Comparison of ENCODE assay signal across 9 mouse cellular contexts in the genomic region with DNA sequence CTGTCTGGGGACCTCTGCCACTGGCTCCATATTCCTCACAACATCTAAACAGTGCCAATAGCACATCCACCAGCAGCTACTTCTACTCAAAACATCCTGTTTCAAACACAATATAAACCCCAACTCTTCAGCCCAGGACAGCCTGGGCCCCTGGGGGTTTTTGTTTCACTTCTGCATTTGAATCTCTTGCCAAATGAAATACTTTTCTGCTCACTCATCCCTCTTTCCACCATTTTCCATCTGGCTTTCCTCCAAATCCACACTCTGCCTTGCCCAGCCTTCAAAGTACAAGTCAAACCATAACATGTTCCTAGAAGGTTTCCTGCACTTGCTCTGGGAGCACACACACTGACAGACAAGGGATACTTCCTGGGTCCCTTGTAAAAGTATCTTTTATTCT. TPM values are rescaled to one million over a fixed set of nuclear protein-coding genes. Genes with fewer than 3 reads are reported as not detected.
DNase-seq lines count a peak whose midpoint lies in the region; ATAC-seq and TF ChIP-seq lines count a peak whose summit lies in the region.
"Had no signal": no experiment of that assay in that cellular context is flagged by ENCODE, and none has a peak within 500 bp of the region (broad histone marks: within the 10 kb centered on the region; RNA-seq: fewer than 3 reads in every experiment).

No protein-coding gene starts in this region.

- no peaks in the 10 kb centered on the region for H3K36me3 ChIP-seq in heart, embryonic 16.5 days (ENCODE audit: control insufficient read depth, insufficient read depth)
- no peaks in the 10 kb centered on the region for H3K36me3 ChIP-seq in myocyte (ENCODE audit: control insufficient read depth, insufficient read depth)
- peaks cover 5% of the 10 kb centered on the region; the same call in 1 of the 2 replicates for H3K36me3 ChIP-seq in midbrain, embryonic 13.5 days
- H3K36me3 ChIP-seq: forebrain, embryonic 12.5 days had no signal

- no peak overlapping the region for H3ac ChIP-seq in myocyte (ENCODE audit: control insufficient read depth, insufficient read length)

- H3K9ac ChIP-seq in heart, embryonic 16.5 days (ENCODE audit: low read length), result no peak overlapping the region
- no peak overlapping the region for H3K9ac ChIP-seq in midbrain, embryonic 13.5 days (replicated peaks)
- H3K9ac ChIP-seq: forebrain, embryonic 12.5 days had no signal

- intact Hi-C loops in heart, postnatal 25 days (cut with DNase I), result no loop called here

- H3K27ac ChIP-seq in heart, embryonic 16.5 days (ENCODE audit: low read length), result peak overlapping the region; percentile 53
- H3K27ac ChIP-seq in midbrain, embryonic 13.5 days, result no peak overlapping the region
- H3K27ac ChIP-seq in cerebellum, adult 2 months (ENCODE audit: insufficient read depth, low read length), result no peak overlapping the region
- H3K27ac ChIP-seq: forebrain, embryonic 12.5 days had no signal

- peak; percentile 93 for DNase-seq in heart, adult 11 months
- DNase-seq in heart, postnatal 25 days (ENCODE audit: low spot score), result no peak
- no peak for DNase-seq in cerebellum, adult 2 months

- H3K9me3 ChIP-seq in heart, embryonic 16.5 days (replicated peaks; ENCODE audit: control insufficient read depth, low read length), result no peaks in the 10 kb centered on the region
- no peaks in the 10 kb centered on the region for H3K9me3 ChIP-seq in midbrain, embryonic 13.5 days
- H3K9me3 ChIP-seq: forebrain, embryonic 12.5 days had no signal

- H3K4me1 ChIP-seq in heart, embryonic 16.5 days (ENCODE audit: control insufficient read depth, insufficient read depth, low read length), result peaks cover 5% of the 10 kb centered on the region; the same call in 1 of the 2 replicates
- peaks cover 7% of the 10 kb centered on the region for H3K4me1 ChIP-seq in midbrain, embryonic 13.5 days (replicated peaks)
- no peaks in the 10 kb centered on the region for H3K4me1 ChIP-seq in cerebellum, adult 2 months (ENCODE audit: control insufficient read depth, insufficient read depth, low read length)

- TF ChIP-seq CTCF in cerebellum, adult 2 months (IDR thresholded peaks at IDR 0.05; ENCODE audit: borderline replicate concordance, insufficient read depth, low read depth, low read length), result no peak

- no peak overlapping the region for H3K4me2 ChIP-seq in heart, embryonic 16.5 days (ENCODE audit: low read depth, low read length)
- peak overlapping the region; percentile 16 for H3K4me2 ChIP-seq in myocyte (ENCODE audit: low read depth)
- H3K4me2 ChIP-seq in midbrain, embryonic 13.5 days (replicated peaks), result no peak overlapping the region
- H3K4me2 ChIP-seq: forebrain, embryonic 12.5 days had no signal

- no peak overlapping the region for H3K4me3 ChIP-seq in heart, embryonic 16.5 days (ENCODE audit: low read length)
- no peak overlapping the region for H3K4me3 ChIP-seq in myocyte
- H3K4me3 ChIP-seq in midbrain, embryonic 13.5 days (replicated peaks), result no peak overlapping the region
- H3K4me3 ChIP-seq in cerebellum, adult 2 months (replicated peaks; ENCODE audit: insufficient read depth, low read depth, low read length), result no peak overlapping the region
- H3K4me3 ChIP-seq: forebrain, embryonic 12.5 days had no signal

- H3K27me3 ChIP-seq in heart, embryonic 16.5 days (ENCODE audit: control insufficient read depth, insufficient read depth, low read length), result no peaks in the 10 kb centered on the region
- H3K27me3 ChIP-seq in myocyte (ENCODE audit: control insufficient read depth, insufficient read depth, insufficient read length), result no peaks in the 10 kb centered on the region
- no peaks in the 10 kb centered on the region for H3K27me3 ChIP-seq in midbrain, embryonic 13.5 days
- no peaks in the 10 kb centered on the region for H3K27me3 ChIP-seq in cerebellum, adult 2 months (ENCODE audit: control insufficient read depth, insufficient read depth, low read length)
- H3K27me3 ChIP-seq: forebrain, embryonic 12.5 days had no signal

- ATAC-seq in CD4-positive, CD25-positive, alpha-beta regulatory T cell, adult 4 months, result peak; percentile 75
- no peak for ATAC-seq in heart, embryonic 16.5 days (replicated peaks; ENCODE audit: extremely low read depth, insufficient read depth, low FRiP score)
- no peak for ATAC-seq in frontal cortex, adult (ENCODE audit: low TSS enrichment)
- no peak for ATAC-seq in midbrain, embryonic 13.5 days

- H3K79me2 ChIP-seq in myocyte (ENCODE audit: control insufficient read depth, insufficient read depth), result no peaks in the 10 kb centered on the region

- TF ChIP-seq POLR2A in myocyte (IDR thresholded peaks at IDR 0.05; ENCODE audit: insufficient read length, low read depth), result no peak
- TF ChIP-seq POLR2A in cerebellum, adult 2 months (IDR thresholded peaks at IDR 0.05; ENCODE audit: borderline replicate concordance, insufficient read depth, low read length), result no peak

TF ChIP-seq in myocyte, 11 proteins besides CTCF, POLR2A, EP300 and RAD21:
- TF ChIP-seq REST (IDR thresholded peaks at IDR 0.05; ENCODE audit: insufficient read depth, insufficient read length), result no peak
- TF ChIP-seq POLR2AphosphoS2 (IDR thresholded peaks at IDR 0.05; ENCODE audit: insufficient read length, low read depth), result no peak
- TF ChIP-seq CEBPB (IDR thresholded peaks at IDR 0.05; ENCODE audit: insufficient read depth, poor library complexity, severe bottlenecking), result no peak

RNA-seq across cellular contexts. Expression of a gene that starts 21.2 kb away (rescaled TPM):
- 10 to 100 TPM; 64.0 to 74.6 TPM for total RNA-seq in heart, postnatal 25 days (2021)
- 100 to 1,000 TPM in 1 of 2 experiments, 10 to 100 TPM in 1; 81.6 to 125 TPM for polyA plus RNA-seq in CD4-positive, CD25-positive, alpha-beta regulatory T cell, adult 4 months (2017; shearing (Covaris generic))
- 146 and 196 TPM in 2 replicates for polyA plus RNA-seq in heart, embryonic 16.5 days (2015; fragmentation: Nextera tagmentation; extraction: Ambion mirVana)
- 39.9 TPM for polyA plus RNA-seq in myocyte (2012; fragmentation: generic; extraction: Trizol)
- polyA plus RNA-seq in midbrain, embryonic 13.5 days (2015; fragmentation: Nextera tagmentation; extraction: Ambion mirVana), result 276 and 284 TPM in 2 replicates
- 49.8 and 55.9 TPM in 2 replicates for polyA plus RNA-seq in cerebellum, adult 2 months (2012; rRNA removed)

RNA-seq across cellular contexts. Expression of a gene that starts 38.9 kb away (rescaled TPM):
- total RNA-seq in heart, postnatal 25 days (2021), result 100 to 1,000 TPM; 111 to 113 TPM
- 100 to 1,000 TPM; 237 to 281 TPM for polyA plus RNA-seq in CD4-positive, CD25-positive, alpha-beta regulatory T cell, adult 4 months (2017; shearing (Covaris generic))
- 201 and 210 TPM in 2 replicates for polyA plus RNA-seq in heart, embryonic 16.5 days (2015; fragmentation: Nextera tagmentation; extraction: Ambion mirVana)
- 72.2 TPM for polyA plus RNA-seq in myocyte (2012; fragmentation: generic; extraction: Trizol)
- polyA plus RNA-seq in midbrain, embryonic 13.5 days (2015; fragmentation: Nextera tagmentation; extraction: Ambion mirVana), result 181 and 191 TPM in 2 replicates
- 56.0 and 56.7 TPM in 2 replicates for polyA plus RNA-seq in cerebellum, adult 2 months (2012; rRNA removed)
